Mouse (Mus musculus) kidney, adult 2 months (tissue): ENCODE measurements at regions not wholly inside any gene's neighbourhood (a gene's known extent, or its start where the extent isn't known, plus 50 kb on each side); places are given as distances from the start of the nearest gene placed in this dataset.

Experiments used
- DNase-seq: peaks from one replicate; pipeline ENCODE4 v3.0.0; 2021
- H3K27ac ChIP-seq: fragments of 200-500 bp; 2 replicates; pipeline ENCODE4 v1.5.1; 2012; ENCODE audit warnings: low read depth, low read length, control low read depth, inconsistent platforms; ENCODE audit not compliant: insufficient read depth
- H3K27me3 ChIP-seq: fragments of 200-500 bp; replicated peaks from 2 replicates; pipeline ENCODE4 v1.6.1; 2012; ENCODE audit warnings: mild to moderate bottlenecking, moderate library complexity, low read length, inconsistent platforms; ENCODE audit not compliant: control insufficient read depth, insufficient read depth
- H3K36me3 ChIP-seq: fragments of 200-500 bp; 2 replicates; pipeline ENCODE4 v1.6.1; 2012; ENCODE audit warnings: mild to moderate bottlenecking, moderate library complexity, low read length, inconsistent platforms; ENCODE audit not compliant: control insufficient read depth, insufficient read depth
- H3K4me1 ChIP-seq: fragments of 200-500 bp; 2 replicates; pipeline ENCODE4 v1.6.1; 2011; ENCODE audit warnings: low read length; ENCODE audit not compliant: control insufficient read depth, insufficient read depth
- H3K4me3 ChIP-seq: fragments of 200-500 bp; 2 replicates; pipeline ENCODE4 v1.5.1; 2011; ENCODE audit warnings: mild to moderate bottlenecking, low read depth, low read length, control low read depth; ENCODE audit not compliant: insufficient read depth
- CTCF ChIP-seq: fragments of 200-500 bp; conservative IDR thresholded peaks from 2 replicates; pipeline ENCODE4 v1.5.1; 2011; ENCODE audit warnings: low read depth, mild to moderate bottlenecking, control low read depth, low read length, moderate library complexity, mixed read lengths; ENCODE audit not compliant: insufficient read depth, insufficient read length
- POLR2A ChIP-seq: fragments of 200-500 bp; IDR thresholded peaks from one replicate; pipeline ENCODE4 v1.6.1; 2011; ENCODE audit warnings: low read depth, low read length, control low read depth
- WGBS: fragments of 180-500 bp; shearing (Covaris S2); methylation state at CpG from one replicate; pipeline ENCODE4 v1.1.7; 2018; 5-methylcytosine and 5-hydroxymethylcytosine counted together

DNA sequence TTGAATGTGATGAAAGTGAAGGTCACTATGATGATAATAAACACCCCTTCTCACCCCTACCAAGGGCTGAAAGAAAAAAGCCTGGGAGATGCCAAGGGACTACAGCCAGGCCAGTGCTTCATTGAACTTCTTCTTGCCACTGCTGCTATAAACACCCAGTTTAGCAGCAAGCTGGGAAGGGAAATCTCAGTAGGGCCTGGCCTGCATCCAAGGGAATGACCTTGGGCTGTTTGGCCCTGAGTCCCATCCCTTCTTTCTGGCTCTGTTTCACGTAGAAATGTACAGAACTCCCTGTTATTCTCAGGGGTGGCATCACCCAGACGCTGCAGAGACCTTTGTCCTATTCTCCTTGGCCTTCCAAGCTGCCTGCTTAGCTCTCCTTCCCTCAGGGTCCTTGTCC lies 450.0 kb upstream of the Tle4 start:
- TF ChIP-seq CTCF (no peak), POLR2A (no peak)
- Histone ChIP-seq H3K27me3 (no peaks in the 10 kb centered on the region), H3K4me3 (no peak overlapping the region), H3K36me3 (no peaks in the 10 kb centered on the region), H3K27ac (no peak overlapping the region), H3K4me1 (no peaks in the 10 kb centered on the region)
- no peak for DNase-seq
- WGBS: 58% methylated on average over 2 of the region's 2 CpGs

GRCm38 (mm10) chr19:15047306-15047868 lies 449.5 kb upstream of the Tle4 start:
- 85% methylated on average over 4 of the region's 4 CpGs for WGBS
- no peaks in the 10 kb centered on the region for H3K36me3 ChIP-seq
- no peak overlapping the region for H3K27ac ChIP-seq
- no peaks in the 10 kb centered on the region for H3K4me1 ChIP-seq
- DNase-seq: no peak
- TF ChIP-seq POLR2A (no peak), CTCF (no peak)
- no peak overlapping the region for H3K4me3 ChIP-seq
- H3K27me3 ChIP-seq: no peaks in the 10 kb centered on the region

DNA sequence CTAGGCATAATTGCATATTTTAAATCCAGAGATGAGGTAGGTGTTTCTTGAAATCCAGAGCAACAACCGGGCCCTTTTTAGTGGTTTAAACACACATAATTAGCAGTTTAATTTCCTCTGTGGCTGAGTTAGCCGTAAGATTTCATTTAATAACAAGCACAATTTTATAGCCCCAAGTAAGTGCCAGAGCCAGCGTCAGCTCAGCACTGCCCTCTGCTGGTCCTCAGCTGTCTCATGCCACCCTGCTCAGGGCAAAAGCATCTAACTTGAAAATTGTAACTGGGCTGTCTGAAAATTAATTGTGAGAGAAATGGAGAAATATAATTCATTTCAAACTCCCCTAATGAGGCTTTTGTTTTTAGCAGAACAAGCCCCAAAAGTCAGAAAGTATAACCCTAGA lies 437.7 kb upstream of the Tle4 start:
- DNase-seq: peak; percentile 59
- no peak overlapping the region for H3K4me3 ChIP-seq
- H3K27ac ChIP-seq: no peak overlapping the region
- H3K4me1 ChIP-seq: no peaks in the 10 kb centered on the region
- no peaks in the 10 kb centered on the region for H3K36me3 ChIP-seq
- no peaks in the 10 kb centered on the region for H3K27me3 ChIP-seq
- TF ChIP-seq POLR2A (no peak), CTCF (peak; percentile 87)
- WGBS: 8% methylated on average over 3 of the region's 3 CpGs

GRCm38 (mm10) chr19:15033921-15034320 lies 436.1 kb upstream of the Tle4 start:
- WGBS: 72% methylated on average over 8 of the region's 8 CpGs
- H3K36me3 ChIP-seq: no peaks in the 10 kb centered on the region
- no peaks in the 10 kb centered on the region for H3K4me1 ChIP-seq
- no peak for TF ChIP-seq CTCF
- no peak for TF ChIP-seq POLR2A
- H3K27ac ChIP-seq: no peak overlapping the region
- no peaks in the 10 kb centered on the region for H3K27me3 ChIP-seq
- no peak overlapping the region for H3K4me3 ChIP-seq
- no peak for DNase-seq

DNA sequence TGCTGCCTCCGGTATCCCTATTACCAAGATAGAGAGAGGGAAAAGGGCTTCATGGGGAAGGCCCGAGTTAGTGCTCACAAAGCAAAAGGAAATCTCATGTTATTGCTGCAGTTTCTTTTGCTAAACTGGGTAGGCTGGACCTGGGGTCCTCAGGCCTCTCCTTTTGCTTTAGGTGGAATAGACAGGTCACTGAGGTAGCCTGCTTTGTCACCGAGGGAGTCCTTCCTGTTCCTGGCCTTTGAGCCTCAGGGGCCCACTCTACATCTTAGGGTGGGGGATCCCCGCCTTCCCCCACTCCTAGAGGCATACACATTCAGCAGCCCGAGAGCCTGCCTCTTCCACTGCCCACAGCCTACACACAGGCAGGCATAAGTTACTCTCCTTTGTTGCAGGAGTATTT lies 435.5 kb upstream of the Tle4 start:
- DNase-seq: no peak
- no peak for TF ChIP-seq POLR2A
- TF ChIP-seq CTCF: no peak
- H3K27ac ChIP-seq: no peak overlapping the region
- H3K4me1 ChIP-seq: no peaks in the 10 kb centered on the region
- WGBS: 84% methylated on average over 5 of the region's 5 CpGs
- H3K36me3 ChIP-seq: no peaks in the 10 kb centered on the region
- no peak overlapping the region for H3K4me3 ChIP-seq
- no peaks in the 10 kb centered on the region for H3K27me3 ChIP-seq

- TF ChIP-seq POLR2A: no peak
- no peak for TF ChIP-seq CTCF
- H3K27ac ChIP-seq: no peak overlapping the region
These were observed 434.6 kb upstream of the Tle4 start for GRCm38 (mm10) chr19:15032297-15032947.

DNA sequence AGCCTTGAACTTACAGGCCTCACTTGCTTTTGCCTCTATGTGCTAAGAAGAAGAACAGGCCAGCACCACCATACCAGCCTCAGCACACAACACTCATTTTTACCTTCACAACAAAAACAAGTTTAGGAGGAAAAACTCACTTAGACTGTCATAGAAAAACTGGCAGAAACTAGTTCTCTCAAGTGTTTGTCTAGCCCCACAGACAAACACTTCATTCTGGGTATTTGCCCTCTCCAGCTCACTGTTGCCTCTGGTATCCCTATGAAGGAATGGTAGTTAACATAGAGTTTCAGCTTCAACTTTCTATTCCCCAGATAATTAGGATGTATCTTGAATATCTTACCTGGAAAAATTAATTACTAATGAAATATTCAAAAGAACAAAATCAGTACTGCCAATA lies 433.6 kb upstream of the Tle4 start:
- no peak overlapping the region for H3K27ac ChIP-seq
- no peak for DNase-seq
- no peak for TF ChIP-seq CTCF
- TF ChIP-seq POLR2A: no peak

More at GRCm38 (mm10) chr19:15032297-15032947, 434.6 kb upstream of the Tle4 start:
- WGBS: 76% methylated on average over 9 of the region's 9 CpGs
- Histone ChIP-seq H3K4me1 (no peaks in the 10 kb centered on the region), H3K4me3 (no peak overlapping the region), H3K36me3 (no peaks in the 10 kb centered on the region), H3K27me3 (no peaks in the 10 kb centered on the region)
- no peak for DNase-seq

More for the DNA sequence above, 433.6 kb upstream of the Tle4 start:
- H3K4me3 ChIP-seq: no peak overlapping the region
- no peaks in the 10 kb centered on the region for H3K36me3 ChIP-seq
- no peaks in the 10 kb centered on the region for H3K4me1 ChIP-seq
- H3K27me3 ChIP-seq: no peaks in the 10 kb centered on the region
